Mouse (Mus musculus) urinary bladder, postnatal 14 days (tissue): ENCODE measurements at regions not wholly inside any gene's neighbourhood (a gene's known extent, or its start where the extent isn't known, plus 50 kb on each side); places are given as distances from the start of the nearest gene placed in this dataset.

Experiments
- DNase-seq: peaks from one replicate; pipeline ENCODE4 v3.0.0; 2021; ENCODE audit warnings: low spot score

DNA sequence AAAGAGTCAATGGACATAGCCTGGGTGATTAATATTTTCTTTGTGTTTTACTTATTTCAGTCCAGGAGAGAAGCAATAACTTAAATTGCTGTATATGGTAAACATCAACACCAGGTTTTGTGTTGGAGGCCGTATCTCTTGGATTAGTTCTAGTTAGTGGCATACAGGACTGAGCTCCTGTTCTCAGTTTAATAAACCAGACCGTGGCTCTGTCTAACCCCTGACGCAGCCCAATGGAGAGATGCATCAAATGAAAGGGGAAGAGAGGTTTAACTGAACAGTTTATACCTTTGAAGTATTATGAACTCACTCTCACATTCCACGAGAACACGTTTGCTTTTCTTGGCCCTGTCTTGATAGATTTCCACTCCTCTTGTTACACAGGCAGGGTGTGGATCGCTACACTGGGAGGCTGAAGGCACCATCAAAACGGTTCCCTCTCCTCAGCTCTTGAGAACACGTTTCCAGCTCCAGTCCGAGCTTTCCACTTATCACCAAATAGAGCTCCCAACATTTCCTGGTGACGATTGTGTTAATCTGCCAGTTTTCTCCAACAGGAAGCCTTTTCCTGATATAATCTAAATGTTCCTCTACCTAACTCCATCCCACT, 54.0 kb upstream of the Cerkl start:
- no peak for DNase-seq

DNA sequence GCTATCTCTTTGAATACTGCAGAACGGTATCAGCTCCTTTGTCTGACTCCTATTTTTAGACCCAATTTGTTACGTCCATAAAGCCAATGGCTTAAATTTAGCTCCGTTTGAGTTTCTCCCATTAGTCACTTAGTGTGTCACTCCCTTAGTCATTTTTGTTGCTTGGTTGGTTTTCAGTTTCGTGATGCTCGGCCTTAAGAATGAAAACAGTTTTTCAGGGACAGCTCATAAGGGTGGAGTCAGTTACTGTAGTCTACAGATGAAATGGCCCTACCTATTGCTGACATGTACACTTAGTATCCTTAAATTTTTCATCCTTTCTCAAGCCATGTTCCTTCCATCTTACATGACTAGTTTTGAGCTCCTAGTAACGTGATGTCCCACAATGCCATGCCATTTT, 54.5 kb upstream of the Cerkl start:
- DNase-seq, result no peak

DNA sequence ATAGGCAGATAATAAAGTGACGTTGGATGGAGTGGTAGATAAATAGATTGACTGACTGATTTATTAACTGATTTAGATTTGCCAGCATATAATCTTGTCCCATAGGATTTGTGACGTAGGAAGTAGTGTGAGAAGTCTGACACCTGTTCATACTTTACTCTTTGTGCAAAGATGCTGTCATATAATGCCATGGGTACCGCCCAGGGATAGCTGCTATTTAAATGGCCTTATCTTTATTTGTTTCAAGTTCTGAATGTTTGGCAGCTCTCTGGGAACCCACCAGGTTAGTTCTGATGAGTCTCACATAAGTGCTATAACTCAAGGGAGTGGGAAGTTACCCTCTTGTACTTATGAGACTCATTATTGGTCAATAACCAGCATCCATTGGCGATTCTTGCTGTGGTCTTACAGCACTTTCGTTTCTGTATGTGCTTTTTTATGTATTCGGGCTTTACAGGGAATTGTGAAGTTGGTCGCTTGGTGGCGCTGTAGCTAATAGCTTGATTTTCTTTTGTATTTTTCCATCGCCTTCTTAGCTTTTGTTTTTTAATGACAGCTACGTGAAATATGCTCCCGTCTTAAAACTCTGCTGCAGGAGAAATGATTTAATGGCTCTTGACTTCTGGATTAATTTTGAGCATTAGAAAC, 55.2 kb upstream of the Cerkl start:
- DNase-seq, result peak; percentile 83

DNA sequence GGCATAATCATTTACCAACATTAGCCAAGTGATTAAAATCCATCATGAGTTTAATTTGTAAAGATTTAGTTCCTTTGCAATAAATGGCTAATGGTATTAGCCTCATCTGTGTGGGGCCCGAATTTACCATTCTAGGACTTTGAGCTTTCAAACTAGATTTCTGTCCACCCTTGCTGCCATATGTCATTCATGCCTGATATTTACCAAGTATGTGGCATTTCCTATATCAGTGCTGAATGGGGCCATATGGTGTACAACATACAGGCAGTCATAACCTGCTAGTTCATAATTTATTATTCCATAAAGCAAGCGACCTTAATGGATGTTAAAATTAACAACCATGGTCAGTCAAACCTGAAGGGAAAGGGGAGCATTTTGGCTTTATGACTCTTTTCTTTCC, 55.8 kb upstream of the Cerkl start:
- DNase-seq, result no peak

DNA sequence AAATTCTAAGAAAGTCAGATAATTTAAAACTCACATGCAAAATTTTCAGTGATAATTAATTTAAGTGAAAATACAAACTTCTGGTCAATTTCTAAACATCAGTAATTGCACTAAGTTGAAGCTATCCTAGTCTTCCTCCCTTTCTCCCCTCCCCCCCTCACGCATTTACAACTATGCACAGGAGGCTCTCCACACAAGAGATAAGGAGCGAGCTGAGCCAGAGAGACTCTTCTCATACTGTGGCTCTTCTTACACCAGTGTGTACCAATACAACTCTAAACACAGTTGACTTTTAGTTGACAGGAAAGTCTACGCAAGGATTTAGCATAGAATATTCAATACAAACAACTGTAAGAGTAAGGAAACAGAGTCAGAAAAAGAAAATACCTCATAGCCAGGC, 57.1 kb upstream of the Cerkl start:
- no peak for DNase-seq

DNA sequence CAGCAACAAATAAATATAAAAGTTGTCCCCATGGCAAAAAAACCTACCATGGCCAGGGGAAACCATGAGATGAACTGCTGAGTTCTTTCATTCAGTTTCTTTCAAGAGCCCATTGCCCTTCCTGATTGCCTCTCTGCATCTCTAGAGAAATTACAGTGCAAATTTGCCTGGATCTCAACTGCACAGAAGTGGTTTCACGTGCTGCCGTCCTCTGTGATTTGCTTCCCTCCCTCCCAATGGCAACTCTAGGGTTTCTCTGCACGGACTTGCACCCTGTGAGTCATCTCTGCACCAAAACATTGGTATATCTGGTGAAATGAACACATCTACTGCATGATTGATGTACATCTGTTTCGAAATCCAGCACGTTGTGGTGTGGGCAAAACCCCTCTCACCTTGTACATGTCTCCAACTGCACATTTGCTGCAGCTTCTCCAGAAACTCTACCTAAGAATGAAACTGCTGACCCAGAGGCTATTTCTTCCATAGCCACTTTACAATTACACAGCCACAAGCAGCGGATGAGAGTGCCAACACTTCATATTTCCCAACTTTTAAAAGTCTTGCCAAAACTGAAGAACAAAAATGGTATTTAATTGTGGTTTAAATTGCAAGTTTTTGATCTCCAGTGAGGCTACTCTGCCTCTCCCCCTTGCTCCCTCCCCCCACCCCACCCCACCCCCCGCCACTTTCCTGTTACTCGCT, 61.6 kb upstream of the Cerkl start:
- peak; percentile 17 for DNase-seq

DNA sequence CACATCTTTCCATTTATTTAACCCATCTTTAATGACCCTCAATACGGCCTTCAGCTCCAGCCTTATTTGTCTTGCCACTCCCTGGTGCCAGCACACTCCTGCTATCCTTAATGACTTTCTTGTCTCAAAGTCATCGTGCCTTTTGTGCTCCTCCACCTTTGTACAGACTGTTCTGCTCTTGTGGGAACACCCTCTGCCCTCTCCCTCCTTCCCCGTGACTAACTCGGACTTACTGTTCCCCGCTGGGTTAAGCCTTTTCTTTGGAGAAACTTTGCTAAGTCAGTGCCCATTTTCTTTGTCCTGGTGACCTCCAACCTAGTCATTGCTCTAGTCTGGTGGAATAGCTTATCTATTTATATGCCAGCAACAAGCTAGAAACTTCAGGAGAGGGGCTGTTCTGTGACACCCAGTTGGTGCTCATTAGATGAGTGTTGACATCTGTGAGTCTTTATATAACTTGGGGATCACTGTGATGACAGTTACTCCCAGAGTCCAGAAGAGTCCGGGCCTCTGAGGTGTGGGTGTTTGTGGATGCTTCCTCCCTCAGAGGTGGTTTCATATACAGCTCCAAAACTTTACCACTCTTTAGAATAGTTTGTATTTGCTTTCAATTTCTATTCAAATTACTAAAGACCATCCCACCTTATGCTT, 63.3 kb upstream of the Cerkl start:
- DNase-seq, result no peak

DNA sequence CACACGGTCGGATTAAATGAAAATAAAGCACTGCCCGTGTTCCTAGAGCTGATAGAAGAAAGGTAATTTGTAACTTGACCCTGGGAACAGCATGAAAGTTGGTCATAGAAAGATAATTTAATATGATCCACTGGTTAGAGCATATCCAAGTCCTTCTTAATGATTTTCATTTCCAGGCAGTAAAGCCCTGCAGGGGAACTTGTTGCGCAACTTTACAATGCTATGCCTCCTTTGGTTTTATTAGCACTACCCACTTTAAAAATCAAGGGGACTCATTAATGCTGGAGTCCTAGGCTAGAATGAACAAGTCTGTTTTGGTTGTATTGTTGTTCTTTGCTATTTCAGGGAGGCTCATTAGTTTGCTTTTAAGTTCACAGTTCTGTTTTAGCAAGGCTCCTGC, 66.9 kb upstream of the Cerkl start:
- DNase-seq, result no peak

DNA sequence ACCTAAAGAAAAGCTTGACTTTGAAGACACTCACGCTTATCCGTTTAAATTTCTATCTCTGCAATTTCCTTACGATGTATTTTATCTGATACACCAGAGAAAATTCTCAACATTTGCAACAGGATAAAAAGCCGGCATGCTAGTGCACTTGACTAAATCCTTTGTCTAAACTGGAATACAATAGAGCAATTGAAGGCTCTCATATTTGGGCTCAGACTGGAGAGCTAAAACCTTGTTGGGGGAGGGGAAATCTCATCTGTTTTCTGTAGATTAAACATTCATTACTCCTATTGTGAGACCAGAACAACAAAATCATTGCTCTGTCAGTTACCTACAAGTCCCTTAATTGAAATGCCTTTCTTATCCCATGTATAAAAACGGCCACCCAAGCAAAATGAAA, 70.9 kb upstream of the Cerkl start:
- DNase-seq, result no peak

DNA sequence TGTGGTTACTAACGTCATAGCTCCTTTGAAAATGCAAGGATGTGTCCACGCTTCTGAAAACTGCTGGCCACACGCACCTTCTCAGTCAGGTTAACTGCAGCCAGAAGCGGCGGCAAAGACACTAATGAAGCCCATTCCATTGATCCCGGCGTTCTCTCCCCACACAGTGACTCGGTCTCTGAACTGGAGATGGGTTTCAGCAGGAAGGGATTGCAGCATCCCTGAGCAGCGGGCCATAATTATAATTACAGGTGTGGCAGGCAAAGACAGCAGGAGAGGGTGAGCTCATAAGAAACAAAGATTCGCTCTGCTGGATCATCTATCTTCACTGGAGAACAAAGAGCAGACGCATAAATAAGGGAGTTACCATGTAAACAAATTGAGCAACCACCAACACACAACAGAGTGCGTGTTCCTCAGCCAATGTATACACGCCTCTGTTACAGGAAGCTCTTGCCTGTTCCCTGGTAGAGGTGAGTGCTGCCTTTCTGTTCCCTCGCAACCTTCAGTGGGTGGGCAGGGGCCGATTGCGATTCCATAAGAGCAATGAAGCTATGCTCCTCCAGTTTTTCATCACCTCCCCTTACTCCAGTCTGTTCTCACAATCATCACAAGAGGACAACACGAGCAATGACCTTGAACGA, 71.9 kb upstream of the Cerkl start:
- no peak for DNase-seq

DNA sequence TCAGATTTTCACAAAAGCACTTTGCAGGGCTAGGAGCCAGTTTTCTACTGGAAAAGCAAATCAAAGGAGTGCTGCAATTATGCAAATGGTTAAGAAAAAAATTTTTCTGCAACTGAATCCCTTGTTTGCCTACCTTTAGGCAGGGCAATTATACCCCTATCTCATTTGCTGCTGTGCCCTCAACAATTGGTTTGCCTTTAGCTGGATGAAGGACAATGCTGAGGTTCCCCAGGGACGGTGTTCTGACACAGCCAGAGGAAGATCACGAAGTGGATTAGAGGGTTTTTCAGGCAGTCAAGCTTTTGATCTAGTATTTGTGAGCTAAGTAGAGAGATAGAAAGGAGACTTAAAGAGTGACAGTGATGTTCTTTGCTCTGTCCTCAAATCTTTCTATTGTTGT, 72.6 kb upstream of the Cerkl start:
- no peak for DNase-seq

DNA sequence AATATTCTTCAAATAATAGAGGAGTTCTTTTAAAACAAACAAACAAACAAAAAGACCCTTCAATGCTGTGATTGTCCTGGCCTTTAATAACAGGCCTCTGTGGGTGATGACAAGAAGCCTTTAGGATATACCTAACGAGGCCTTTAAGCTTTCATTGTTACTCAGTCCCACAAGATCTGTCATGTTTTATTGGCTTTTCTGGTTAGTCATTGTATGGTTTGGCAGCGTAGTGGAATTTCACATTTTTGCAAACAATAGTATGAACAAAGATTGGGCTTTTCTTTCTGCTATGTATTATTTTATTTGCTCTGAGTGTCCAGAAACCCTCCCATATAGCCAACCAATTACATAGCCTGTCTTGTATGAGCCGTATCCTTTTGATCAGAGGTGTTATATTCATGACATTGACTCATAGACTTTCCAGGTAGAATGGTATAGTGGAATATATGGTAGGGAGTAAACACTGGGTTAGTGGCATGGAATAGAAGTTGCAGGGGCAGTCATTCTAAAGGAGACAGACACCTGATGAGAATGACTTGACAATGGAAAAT, 76.1 kb upstream of the Cerkl start:
- no peak for DNase-seq

DNA sequence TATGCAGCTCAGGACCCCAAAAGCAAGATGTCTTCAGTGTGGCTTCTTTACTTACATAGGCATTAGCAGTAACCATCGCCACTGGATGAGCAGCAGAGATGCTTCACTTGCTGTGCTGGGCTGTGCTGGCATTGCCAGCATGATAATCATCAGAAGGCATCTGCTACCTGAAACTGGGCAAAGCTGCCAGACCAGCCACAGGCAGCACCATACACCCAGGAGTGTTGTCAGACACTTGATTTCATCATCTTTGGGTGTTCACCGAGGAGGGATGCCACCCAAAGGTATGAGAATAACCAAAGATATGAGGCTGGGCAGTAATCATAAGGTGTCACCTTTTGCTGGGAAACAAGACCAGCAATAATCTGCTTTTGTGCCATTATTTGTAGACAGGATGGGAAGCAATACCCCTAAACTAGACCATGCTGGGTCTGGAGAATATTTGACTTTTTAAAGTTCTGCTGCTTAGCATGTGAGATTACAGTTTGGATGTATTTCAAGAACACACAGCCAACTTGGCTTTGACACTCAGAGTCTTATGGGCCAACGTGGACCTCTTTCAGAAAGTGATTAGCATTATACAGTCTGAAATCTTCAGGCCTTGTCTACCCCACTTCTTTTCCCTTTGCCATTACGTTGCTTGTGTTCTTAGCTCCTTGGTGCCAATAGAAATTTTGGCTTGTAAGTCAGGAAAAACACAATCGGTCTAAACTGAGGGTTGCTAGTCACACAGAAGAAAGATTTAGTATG, 80.7 kb upstream of the Cerkl start:
- no peak for DNase-seq

DNA sequence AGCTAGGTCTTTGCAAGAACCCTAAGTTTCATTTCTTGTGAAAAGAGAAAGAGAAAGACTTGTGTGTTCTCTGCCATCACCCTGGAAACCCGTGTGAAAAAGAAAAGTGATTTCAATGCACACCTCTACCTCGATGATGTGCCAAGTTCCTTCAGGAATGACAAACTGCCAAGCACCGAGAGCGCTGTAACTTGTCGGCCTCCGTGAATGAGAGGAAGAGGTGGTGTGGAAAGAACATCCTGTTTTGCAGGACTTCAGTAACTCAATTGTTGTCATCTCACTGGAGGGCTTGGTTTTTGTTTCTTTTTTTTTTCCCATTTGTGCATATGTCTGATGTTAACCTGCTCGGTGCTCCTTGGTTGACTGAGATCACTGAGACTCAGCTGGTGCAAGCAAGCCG, 83.8 kb upstream of the Cerkl start:
- DNase-seq, result no peak

DNA sequence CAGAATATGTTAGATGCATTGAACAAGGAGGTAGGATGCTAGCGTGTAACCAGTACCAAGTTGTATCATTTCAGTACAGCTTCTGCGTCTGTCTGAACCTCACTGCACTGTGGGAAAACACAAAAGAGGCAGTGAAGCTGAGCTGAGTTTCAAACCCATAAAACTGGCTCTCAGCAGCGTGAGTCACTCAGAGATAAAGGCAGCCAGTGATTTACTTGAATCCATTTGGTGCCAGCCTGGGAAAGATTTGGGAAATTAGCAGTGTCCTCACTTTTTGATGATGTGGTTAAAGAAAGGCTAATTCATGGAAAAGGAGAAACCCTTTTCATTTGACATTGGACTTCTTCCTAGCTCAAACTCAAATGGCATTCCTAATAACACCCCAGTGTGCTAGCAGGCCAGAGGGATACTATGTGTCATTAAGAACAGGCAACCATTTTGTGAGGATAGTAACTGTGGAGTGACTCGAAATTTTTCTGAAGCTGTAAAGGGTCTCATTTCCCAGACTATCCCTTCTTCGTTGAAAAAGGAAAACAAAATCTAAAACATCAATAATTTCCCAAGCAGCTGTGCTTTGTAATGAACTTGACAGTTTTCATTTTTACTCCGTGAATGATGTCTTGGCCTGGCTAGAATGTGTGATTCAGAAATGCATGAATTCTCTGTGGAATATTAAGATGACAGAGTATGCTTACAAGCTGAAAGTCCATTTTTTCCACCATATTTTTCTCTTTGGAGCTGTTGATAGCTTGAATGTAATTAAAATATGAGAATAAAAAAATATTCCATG, 85.8 kb upstream of the Cerkl start:
- no peak for DNase-seq

DNA sequence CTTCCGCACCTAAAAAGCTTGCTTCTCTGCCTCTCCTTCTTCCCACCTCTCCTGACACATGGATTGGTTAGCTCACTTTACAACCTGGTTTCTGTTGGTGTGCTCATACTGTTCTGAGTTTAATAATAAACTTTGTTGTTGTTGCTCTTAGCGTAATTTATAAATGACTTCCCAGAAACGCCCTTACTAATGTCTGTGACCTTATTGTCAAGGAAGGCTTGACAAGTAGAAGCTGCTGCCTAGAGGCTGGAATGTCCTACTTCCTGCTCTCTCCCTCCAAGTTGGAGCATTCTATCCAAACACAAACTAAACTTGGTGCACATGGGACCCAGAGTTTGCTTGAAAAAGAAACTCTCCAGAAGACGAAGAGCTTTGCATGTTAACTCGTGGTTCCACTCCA, 86.9 kb upstream of the Cerkl start:
- no peak for DNase-seq

DNA sequence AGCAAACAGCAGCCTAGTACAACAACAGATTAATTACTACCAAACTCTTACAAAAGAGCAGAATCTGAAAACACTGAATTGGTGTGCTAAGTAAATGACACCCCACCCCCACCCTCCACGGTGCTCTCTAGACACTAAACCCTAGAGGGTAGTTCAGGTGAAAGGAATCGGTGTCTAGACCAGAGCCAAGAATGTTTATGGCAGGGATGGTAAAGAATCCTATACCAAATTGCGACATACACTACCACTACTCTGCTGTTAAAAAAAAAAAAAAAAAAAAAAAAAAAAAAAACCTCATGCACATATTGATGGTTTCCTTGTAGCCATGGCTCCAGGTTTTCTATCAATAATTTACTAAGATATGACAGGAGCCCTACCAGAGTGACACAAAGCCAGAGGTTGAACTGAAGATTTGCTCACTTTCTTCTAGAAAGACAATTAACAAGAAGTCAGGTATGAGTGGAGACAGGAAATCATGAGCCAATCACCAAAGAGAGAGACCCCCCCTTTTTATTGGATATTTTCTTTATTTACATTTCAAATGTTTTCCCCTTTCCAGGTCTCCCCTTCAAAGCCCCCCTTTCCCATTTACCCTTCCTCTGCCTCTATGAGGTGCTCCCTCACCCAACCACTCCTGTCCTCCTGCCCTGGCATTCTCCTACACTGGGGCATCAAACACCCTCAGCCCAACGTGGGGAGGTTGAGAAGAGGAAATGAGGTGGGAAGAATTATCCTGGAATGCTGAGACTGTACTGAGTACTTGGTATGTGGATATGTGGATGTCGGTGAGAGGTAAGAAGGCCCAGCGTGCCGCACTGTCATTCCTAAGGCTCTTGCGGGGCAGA, 87.6 kb upstream of the Cerkl start:
- no peak for DNase-seq

DNA sequence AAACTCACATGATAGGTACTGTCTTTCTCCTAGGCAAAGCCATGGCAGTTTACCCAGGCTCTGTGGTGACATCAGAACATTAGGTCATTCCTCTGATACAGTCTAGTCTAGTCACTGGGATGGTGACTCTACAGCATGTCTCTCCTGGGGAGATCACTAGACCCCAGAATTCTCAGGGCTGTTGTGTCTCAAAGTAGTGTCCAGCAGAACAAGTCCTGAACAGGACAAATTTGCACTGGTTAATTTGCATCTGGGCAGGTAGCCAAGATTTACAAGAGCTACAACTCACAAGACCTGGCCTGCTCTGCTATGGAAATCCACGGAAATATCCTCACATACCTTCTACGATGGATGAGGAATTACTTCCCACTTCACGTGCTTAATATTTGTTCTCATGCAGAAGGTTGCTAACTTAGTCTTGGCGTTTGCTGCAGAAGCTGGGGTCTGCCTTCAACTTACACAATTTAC, 88.2 kb upstream of the Cerkl start:
- no peak for DNase-seq

DNA sequence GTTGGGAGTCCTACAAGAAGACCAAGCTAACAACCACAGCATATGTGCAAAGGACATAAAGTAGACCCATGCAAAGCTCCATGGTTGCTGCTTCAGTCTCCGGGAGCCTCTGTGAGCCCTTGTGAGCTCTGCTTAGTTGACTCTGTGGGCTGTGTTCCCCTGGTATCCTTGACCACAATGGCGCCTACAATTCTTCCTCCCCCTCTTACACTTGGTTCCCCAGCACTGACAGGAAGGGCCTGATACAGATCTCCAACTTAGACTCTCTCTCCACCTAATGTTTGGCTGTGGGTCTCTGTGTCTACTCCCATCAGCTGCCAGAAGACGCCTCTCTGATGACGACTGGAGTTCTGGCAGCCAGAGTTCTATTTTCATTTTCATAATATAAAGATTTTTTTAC, 88.9 kb upstream of the Itprid2 start:
- no peak for DNase-seq

DNA sequence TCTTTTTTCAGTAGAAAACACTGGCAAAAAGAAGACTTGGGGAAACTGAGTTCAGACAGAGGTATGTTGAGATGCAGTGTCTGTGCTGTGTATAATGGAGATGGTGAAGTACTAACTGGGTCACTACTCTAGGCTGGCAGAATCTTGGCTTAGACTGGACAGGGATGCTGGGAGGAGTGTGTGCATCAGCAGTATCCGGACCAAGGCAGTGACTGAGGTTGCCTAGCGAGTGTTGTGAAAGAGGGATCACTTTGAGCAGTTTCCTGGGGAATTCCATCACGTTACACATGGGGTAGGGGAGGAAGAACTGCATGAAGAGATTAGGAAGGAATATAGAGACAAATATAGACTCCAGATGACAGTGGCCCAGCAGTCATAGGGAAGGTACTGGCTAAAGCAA, 87.9 kb upstream of the Itprid2 start:
- no peak for DNase-seq
